Mouse (Mus musculus): ENCODE data around the gene D230025D16Rik. TPM values are rescaled to one million over a fixed set of nuclear protein-coding genes. Genes with fewer than 3 reads are reported as not detected.

The D230025D16Rik gene
- total and polyA plus RNA-seq, 2 experiments = 54.9 to 67.3 TPM

- no peak for DNase-seq (ENCODE audit: extremely low read depth, low read depth, low spot score)
- H3K4me1 ChIP-seq (ENCODE audit: control insufficient read depth, insufficient read depth, low read length) = peaks cover 20% of the 10 kb centered on the region
- no peaks in the 10 kb centered on the region for H3K36me3 ChIP-seq (ENCODE audit: control insufficient read depth, insufficient read depth, low read length)
- peaks cover 13% of the 10 kb centered on the region for H3K79me2 ChIP-seq (ENCODE audit: control insufficient read depth, insufficient read depth, low read length)
- peak overlapping the region; percentile 86 for H3K27ac ChIP-seq (replicated peaks; ENCODE audit: insufficient read depth, low read depth, low read length)
- H3K4me3 ChIP-seq (ENCODE audit: insufficient read depth, low read depth, low read length) = peak overlapping the region; percentile 78
- no peaks in the 10 kb centered on the region for H3K27me3 ChIP-seq (ENCODE audit: control insufficient read depth, insufficient read depth, low read length)
- peak overlapping the region; percentile 87 for H3K9ac ChIP-seq (ENCODE audit: low read depth, low read length)
- no peak for TF ChIP-seq CTCF (IDR thresholded peaks at IDR 0.05; ENCODE audit: low read depth, low read length)
- TF ChIP-seq POLR2A (IDR thresholded peaks at IDR 0.05; ENCODE audit: extremely low read depth, insufficient read depth, low read length) = no peak
- 27% methylated on average over 65 of the region's 65 CpGs for WGBS
Measured at GRCm38 (mm10) chr8:105268342-105269074, 43.6 kb downstream of the D230025D16Rik start.

- 10% methylated on average over 10 of the region's 10 CpGs for WGBS
- Histone ChIP-seq H3K79me2 (ENCODE audit: control insufficient read depth, insufficient read depth, low read length) (peaks cover 11% of the 10 kb centered on the region), H3K4me1 (ENCODE audit: control insufficient read depth, insufficient read depth, low read length) (peaks cover 18% of the 10 kb centered on the region), H3K36me3 (ENCODE audit: control insufficient read depth, insufficient read depth, low read length) (no peaks in the 10 kb centered on the region), H3K4me3 (ENCODE audit: insufficient read depth, low read depth, low read length) (peak overlapping the region; percentile 78), H3K27me3 (ENCODE audit: control insufficient read depth, insufficient read depth, low read length) (no peaks in the 10 kb centered on the region), H3K9ac (ENCODE audit: low read depth, low read length) (peak overlapping the region; percentile 92), H3K27ac (replicated peaks; ENCODE audit: insufficient read depth, low read depth, low read length) (peak overlapping the region; percentile 86)
- peak; percentile 90 for DNase-seq (ENCODE audit: extremely low read depth, low read depth, low spot score)
- TF ChIP-seq CTCF (IDR thresholded peaks at IDR 0.05; ENCODE audit: low read depth, low read length) (no peak), POLR2A (IDR thresholded peaks at IDR 0.05; ENCODE audit: extremely low read depth, insufficient read depth, low read length) (no peak)
Measured at GRCm38 (mm10) chr8:105269075-105269458, 44.1 kb downstream of the D230025D16Rik start.

GRCm38 (mm10) chr8:105269461-105269947 lies 44.6 kb downstream of the D230025D16Rik start, which contains the start of gene Hsf4:
TSS of gene Hsf4 (plus strand) at chr8:105269801.
- H3K27ac ChIP-seq (replicated peaks; ENCODE audit: insufficient read depth, low read depth, low read length) = peak within 1 kb of the TSS; percentile 86
- peak within 1 kb of the TSS; percentile 78 for H3K4me3 ChIP-seq (ENCODE audit: insufficient read depth, low read depth, low read length)
- H3K9ac ChIP-seq (ENCODE audit: low read depth, low read length) = peak within 1 kb of the TSS; percentile 92
- peaks cover 18% of the 10 kb centered on the region for H3K4me1 ChIP-seq (ENCODE audit: control insufficient read depth, insufficient read depth, low read length)
- H3K36me3 ChIP-seq (ENCODE audit: control insufficient read depth, insufficient read depth, low read length) = no peaks in the 10 kb centered on the region
- no peak for TF ChIP-seq CTCF (IDR thresholded peaks at IDR 0.05; ENCODE audit: low read depth, low read length)
- TF ChIP-seq POLR2A (IDR thresholded peaks at IDR 0.05; ENCODE audit: extremely low read depth, insufficient read depth, low read length) = peak; percentile 75
- peak; percentile 62 for DNase-seq (ENCODE audit: extremely low read depth, low read depth, low spot score)
- peaks cover 7% of the 10 kb centered on the region for H3K79me2 ChIP-seq (ENCODE audit: control insufficient read depth, insufficient read depth, low read length)
- no peaks in the 10 kb centered on the region for H3K27me3 ChIP-seq (ENCODE audit: control insufficient read depth, insufficient read depth, low read length)
- WGBS = 1% methylated on average over 42 of the region's 42 CpGs

GRCm38 (mm10) chr8:105270101-105270915 lies 45.4 kb downstream of the D230025D16Rik start:
- Histone ChIP-seq H3K79me2 (ENCODE audit: control insufficient read depth, insufficient read depth, low read length) (peaks cover 7% of the 10 kb centered on the region), H3K36me3 (ENCODE audit: control insufficient read depth, insufficient read depth, low read length) (no peaks in the 10 kb centered on the region), H3K27me3 (ENCODE audit: control insufficient read depth, insufficient read depth, low read length) (no peaks in the 10 kb centered on the region), H3K9ac (ENCODE audit: low read depth, low read length) (peak overlapping the region; percentile 92), H3K4me1 (ENCODE audit: control insufficient read depth, insufficient read depth, low read length) (peaks cover 15% of the 10 kb centered on the region), H3K4me3 (ENCODE audit: insufficient read depth, low read depth, low read length) (peak overlapping the region; percentile 78), H3K27ac (replicated peaks; ENCODE audit: insufficient read depth, low read depth, low read length) (peak overlapping the region; percentile 71)
- WGBS = 40% methylated on average over 39 of the region's 39 CpGs
- no peak for DNase-seq (ENCODE audit: extremely low read depth, low read depth, low spot score)
- TF ChIP-seq CTCF (IDR thresholded peaks at IDR 0.05; ENCODE audit: low read depth, low read length) (no peak), POLR2A (IDR thresholded peaks at IDR 0.05; ENCODE audit: extremely low read depth, insufficient read depth, low read length) (no peak)

- H3K36me3 ChIP-seq (ENCODE audit: control insufficient read depth, insufficient read depth, low read length) = no peaks in the 10 kb centered on the region
- no peaks in the 10 kb centered on the region for H3K27me3 ChIP-seq (ENCODE audit: control insufficient read depth, insufficient read depth, low read length)
- peaks cover 13% of the 10 kb centered on the region for H3K4me1 ChIP-seq (ENCODE audit: control insufficient read depth, insufficient read depth, low read length)
- no peak for DNase-seq (ENCODE audit: extremely low read depth, low read depth, low spot score)
- no peak for TF ChIP-seq CTCF (IDR thresholded peaks at IDR 0.05; ENCODE audit: low read depth, low read length)
- no peak for TF ChIP-seq POLR2A (IDR thresholded peaks at IDR 0.05; ENCODE audit: extremely low read depth, insufficient read depth, low read length)
- H3K4me3 ChIP-seq (ENCODE audit: insufficient read depth, low read depth, low read length) = no peak overlapping the region
- no peak overlapping the region for H3K27ac ChIP-seq (replicated peaks; ENCODE audit: insufficient read depth, low read depth, low read length)
- H3K9ac ChIP-seq (ENCODE audit: low read depth, low read length) = no peak overlapping the region
- WGBS = 49% methylated on average over 11 of the region's 11 CpGs
- H3K79me2 ChIP-seq (ENCODE audit: control insufficient read depth, insufficient read depth, low read length) = peaks cover 7% of the 10 kb centered on the region
Measured at GRCm38 (mm10) chr8:105270916-105271186, 45.9 kb downstream of the D230025D16Rik start.
